Mouse (Mus musculus) liver, adult 2 months (tissue): ENCODE data around the gene Cpa2. TPM values are rescaled to one million over a fixed set of nuclear protein-coding genes. Genes with fewer than 3 reads are reported as not detected.

ENCODE experiments used
- DNase-seq: peaks from one replicate; pipeline ENCODE4 v3.0.0-alpha.2; 2011; ENCODE audit warnings: low read depth, low spot score; ENCODE audit errors: extremely low read depth
- H3K27ac ChIP-seq: fragments of 200-500 bp; replicated peaks from 2 replicates; pipeline ENCODE4 v1.5.1; 2012; ENCODE audit warnings: low read depth, mild to moderate bottlenecking, control low read depth, inconsistent platforms, low read length; ENCODE audit not compliant: insufficient read depth
- H3K27me3 ChIP-seq: fragments of 200-500 bp; 2 replicates; pipeline ENCODE4 v1.6.1; 2012; ENCODE audit warnings: mild to moderate bottlenecking, moderate library complexity, low read length, inconsistent platforms; ENCODE audit not compliant: control insufficient read depth, insufficient read depth
- H3K36me3 ChIP-seq: fragments of 200-500 bp; 2 replicates; pipeline ENCODE4 v1.6.1; 2012; ENCODE audit warnings: low read length, inconsistent platforms; ENCODE audit not compliant: control insufficient read depth, insufficient read depth
- H3K4me1 ChIP-seq: fragments of 200-500 bp; 2 replicates; pipeline ENCODE4 v1.6.1; 2011; ENCODE audit warnings: low read length; ENCODE audit not compliant: control insufficient read depth, insufficient read depth
- H3K4me3 ChIP-seq: fragments of 200-500 bp; 2 replicates; pipeline ENCODE4 v1.5.1; 2011; ENCODE audit warnings: low read depth, mild to moderate bottlenecking, control low read depth, low read length, moderate library complexity; ENCODE audit not compliant: insufficient read depth
- H3K79me2 ChIP-seq: fragments of 200-500 bp; 2 replicates; pipeline ENCODE4 v1.6.1; 2012; ENCODE audit warnings: inconsistent platforms, mild to moderate bottlenecking, low read length, moderate library complexity; ENCODE audit not compliant: control insufficient read depth, insufficient read depth
- H3K9ac ChIP-seq: fragments of 200-500 bp; 2 replicates; pipeline ENCODE4 v1.6.1; 2012; ENCODE audit warnings: low read depth, mild to moderate bottlenecking, control low read depth, inconsistent platforms, low read length
- CTCF ChIP-seq: fragments of 200-500 bp; IDR thresholded peaks from 2 replicates; pipeline ENCODE4 v1.5.1; 2011; ENCODE audit warnings: low read depth, low read length, control low read depth
- POLR2A ChIP-seq: fragments of 200-500 bp; IDR thresholded peaks from 2 replicates; pipeline ENCODE4 v1.6.1; 2011; ENCODE audit warnings: low read length, control low read depth; ENCODE audit not compliant: insufficient read depth; ENCODE audit errors: extremely low read depth
- WGBS: fragments of 180-500 bp; shearing (Covaris S2); methylation state at CpG from one replicate; pipeline ENCODE4 v1.1.7; 2018; 5-methylcytosine and 5-hydroxymethylcytosine counted together
- polyA plus RNA-seq: library from polyadenylated mRNA; depleted of rRNA; stranded (reverse); fragments of >200 nt; gene quantifications from 2 replicates; pipeline ENCODE4 v1.2.3, GENCODE M21; 2012; rRNA removed
- total RNA-seq: library from RNA; depleted of rRNA; stranded (reverse); fragments of >200 nt; gene quantifications from 2 replicates; pipeline ENCODE4 v1.2.3, GENCODE M21; 2014; rRNA removed

Cpa2 gene
- total and polyA plus RNA-seq, 2 experiments = 32.6 TPM; not detected in 1

GRCm38 (mm10) chr6:30600995-30601394 lies 59.6 kb downstream of the Cpa2 start:
- no peak for DNase-seq
- Histone ChIP-seq H3K27me3 (no peaks in the 10 kb centered on the region), H3K4me3 (no peak overlapping the region), H3K9ac (no peak overlapping the region), H3K79me2 (no peaks in the 10 kb centered on the region), H3K4me1 (0 out of 2 replicates have a peak, but pooled peaks cover 2% of the 10 kb centered on the region), H3K27ac (no peak overlapping the region), H3K36me3 (no peaks in the 10 kb centered on the region)
- 96% methylated on average over 1 of the region's 1 CpGs for WGBS
- no peak for TF ChIP-seq CTCF
- TF ChIP-seq POLR2A = no peak

GRCm38 (mm10) chr6:30604342-30604867 lies 63.0 kb downstream of the Cpa2 start:
- no peak for DNase-seq
- H3K9ac ChIP-seq = no peak overlapping the region
- no peaks in the 10 kb centered on the region for H3K36me3 ChIP-seq
- 58% methylated on average over 7 of the region's 7 CpGs for WGBS
- H3K4me1 ChIP-seq = 0 out of 2 replicates have a peak, but pooled peaks cover 2% of the 10 kb centered on the region
- no peak overlapping the region for H3K4me3 ChIP-seq
- H3K27ac ChIP-seq = no peak overlapping the region
- TF ChIP-seq POLR2A (no peak), CTCF (no peak)
- H3K79me2 ChIP-seq = no peaks in the 10 kb centered on the region
- H3K27me3 ChIP-seq = no peaks in the 10 kb centered on the region

GRCm38 (mm10) chr6:30605111-30605510 lies 63.7 kb downstream of the Cpa2 start:
- 96% methylated on average over 4 of the region's 4 CpGs for WGBS
- H3K79me2 ChIP-seq = no peaks in the 10 kb centered on the region
- 0 out of 2 replicates have a peak, but pooled peaks cover 2% of the 10 kb centered on the region for H3K4me1 ChIP-seq
- no peaks in the 10 kb centered on the region for H3K27me3 ChIP-seq
- no peak overlapping the region for H3K27ac ChIP-seq
- H3K9ac ChIP-seq = no peak overlapping the region
- DNase-seq = no peak
- TF ChIP-seq CTCF = no peak
- no peak for TF ChIP-seq POLR2A
- H3K4me3 ChIP-seq = no peak overlapping the region
- no peaks in the 10 kb centered on the region for H3K36me3 ChIP-seq

- WGBS = 88% methylated on average over 5 of the region's 5 CpGs
- H3K27me3 ChIP-seq = no peaks in the 10 kb centered on the region
- H3K27ac ChIP-seq = no peak overlapping the region
- no peak for DNase-seq
- TF ChIP-seq CTCF (no peak), POLR2A (no peak)
- no peak overlapping the region for H3K4me3 ChIP-seq
- H3K36me3 ChIP-seq = no peaks in the 10 kb centered on the region
- H3K4me1 ChIP-seq = no peaks in the 10 kb centered on the region
- H3K9ac ChIP-seq = no peak overlapping the region
- no peaks in the 10 kb centered on the region for H3K79me2 ChIP-seq
Measured at GRCm38 (mm10) chr6:30605672-30606071, 64.3 kb downstream of the Cpa2 start.

- 97% methylated on average over 7 of the region's 7 CpGs for WGBS
Measured at GRCm38 (mm10) chr6:30610710-30611109, 69.3 kb downstream of the Cpa2 start, which contains the start of gene Cpa5. TSS of gene Cpa5 (plus strand) at chr6:30611010.

GRCm38 (mm10) chr6:30611212-30611611 lies 69.8 kb downstream of the Cpa2 start:
- Histone ChIP-seq H3K9ac (no peak overlapping the region), H3K36me3 (no peaks in the 10 kb centered on the region), H3K27me3 (peaks cover 2% of the 10 kb centered on the region; the same call in 1 of the 2 replicates), H3K79me2 (no peaks in the 10 kb centered on the region), H3K27ac (no peak overlapping the region), H3K4me1 (no peaks in the 10 kb centered on the region), H3K4me3 (no peak overlapping the region)
- 84% methylated on average over 5 of the region's 5 CpGs for WGBS
- DNase-seq = no peak
- TF ChIP-seq CTCF (no peak), POLR2A (no peak)

More at GRCm38 (mm10) chr6:30610710-30611109, 69.3 kb downstream of the Cpa2 start, which contains the start of gene Cpa5:
- DNase-seq = no peak
- no peaks in the 10 kb centered on the region for H3K79me2 ChIP-seq
- H3K4me3 ChIP-seq = no peak within 1 kb of the TSS
- H3K27me3 ChIP-seq = peaks cover under 1% of the 10 kb centered on the region; the same call in 1 of the 2 replicates
- H3K27ac ChIP-seq = no peak within 1 kb of the TSS
- H3K9ac ChIP-seq = no peak within 1 kb of the TSS
- no peak for TF ChIP-seq CTCF
- no peak for TF ChIP-seq POLR2A
- H3K4me1 ChIP-seq = no peaks in the 10 kb centered on the region
- no peaks in the 10 kb centered on the region for H3K36me3 ChIP-seq

Other genes starting within 250 kb of the Cpa2 start
- 30.7 and 30.9 TPM in 2 replicates for gene Ube2h, start 237.0 kb upstream of the Cpa2 start, total RNA-seq
- gene Ube2h, start 237.0 kb upstream of the Cpa2 start, polyA plus RNA-seq = 43.3 and 57.2 TPM in 2 replicates
- gene Zc3hc1, start 150.6 kb upstream of the Cpa2 start, total RNA-seq = 7.2 and 8.2 TPM in 2 replicates
- gene Zc3hc1, start 150.6 kb upstream of the Cpa2 start, polyA plus RNA-seq = 7.3 and 11.0 TPM in 2 replicates
- 18.8 and 25.0 TPM in 2 replicates for gene Klhdc10, start 139.7 kb upstream of the Cpa2 start, total RNA-seq
- 18.9 and 19.0 TPM in 2 replicates for gene Klhdc10, start 139.7 kb upstream of the Cpa2 start, polyA plus RNA-seq
- gene Tmem209, start 31.8 kb upstream of the Cpa2 start, total RNA-seq = 9.2 and 12.0 TPM in 2 replicates
- gene Tmem209, start 31.8 kb upstream of the Cpa2 start, polyA plus RNA-seq = 18.4 and 23.5 TPM in 2 replicates
- 0.20 TPM in 1 of 2 replicates, not detected in the other for gene Ssmem1, start 31.7 kb upstream of the Cpa2 start, total RNA-seq
- not detected in 2 replicates for gene Ssmem1, start 31.7 kb upstream of the Cpa2 start, polyA plus RNA-seq
- gene Cpa4, start 26.8 kb downstream of the Cpa2 start, total RNA-seq = not detected in 2 replicates
- not detected in 2 replicates for gene Cpa4, start 26.8 kb downstream of the Cpa2 start, polyA plus RNA-seq
- gene Cpa5, start 69.4 kb downstream of the Cpa2 start, total RNA-seq = not detected in 2 replicates
- gene Cpa5, start 69.4 kb downstream of the Cpa2 start, polyA plus RNA-seq = not detected in 2 replicates
- 23.2 and 76.8 TPM in 2 replicates for gene Cpa1, start 97.6 kb downstream of the Cpa2 start, total RNA-seq
- 0.26 and 0.58 TPM in 2 replicates for gene Cpa1, start 97.6 kb downstream of the Cpa2 start, polyA plus RNA-seq
- gene Cep41, start 152.2 kb downstream of the Cpa2 start, total RNA-seq = 2.5 TPM in 2 replicates
- 1.3 and 1.4 TPM in 2 replicates for gene Cep41, start 152.2 kb downstream of the Cpa2 start, polyA plus RNA-seq
- 1.9 and 9.4 TPM in 2 replicates for gene Mest, start 182.0 kb downstream of the Cpa2 start, total RNA-seq
- 7.1 and 8.6 TPM in 2 replicates for gene Mest, start 182.0 kb downstream of the Cpa2 start, polyA plus RNA-seq